In genomic region chr13:114277277-114277676, GRCm38 (mm10) we compare ENCODE assay signal across 27 mouse cellular contexts.
"Had no signal": no experiment of that assay in that cellular context is flagged by ENCODE, and none has a peak within 500 bp of the region (broad histone marks: within the 10 kb centered on the region; RNA-seq: fewer than 3 reads in every experiment).

No protein-coding gene starts in this region.

- H3K27me3 ChIP-seq: embryonic facial prominence, embryonic 12.5 days; embryonic facial prominence, embryonic 13.5 days; embryonic facial prominence, embryonic 15.5 days; forebrain, embryonic 12.5 days; forebrain, embryonic 13.5 days; forebrain, embryonic 15.5 days had no signal

- ATAC-seq: forebrain, embryonic 13.5 days; forebrain, embryonic 14.5 days; forebrain, embryonic 15.5 days; forebrain, embryonic 16.5 days; forebrain, postnatal 0 days had no signal

- DNase-seq: cerebellum, adult 2 months; cerebellum, adult 8-10 months; cerebellum, adult 9-10 months; cerebellum, adult 9-11 months; cerebellum, postnatal 10 days; cerebellum, postnatal 14 days; cerebellum, postnatal 25 days; cerebellum, postnatal 36 days; embryo, embryonic 11 days; forebrain, postnatal 0 days; gastrocnemius, adult 2 months; gastrocnemius, postnatal 10 days; gastrocnemius, postnatal 14 days; gastrocnemius, postnatal 25 days; gastrocnemius, postnatal 36 days; heart, adult 18-20 months had no signal

- H3K4me2 ChIP-seq: embryonic facial prominence, embryonic 12.5 days; embryonic facial prominence, embryonic 13.5 days; embryonic facial prominence, embryonic 15.5 days; forebrain, embryonic 12.5 days; forebrain, embryonic 13.5 days; forebrain, embryonic 15.5 days had no signal

- H3K4me1 ChIP-seq: embryonic facial prominence, embryonic 10.5 days; embryonic facial prominence, embryonic 12.5 days; embryonic facial prominence, embryonic 13.5 days; embryonic facial prominence, embryonic 15.5 days; forebrain, embryonic 10.5 days; forebrain, embryonic 12.5 days; forebrain, embryonic 13.5 days; forebrain, embryonic 15.5 days had no signal

- H3K36me3 ChIP-seq: embryonic facial prominence, embryonic 12.5 days; embryonic facial prominence, embryonic 13.5 days; embryonic facial prominence, embryonic 15.5 days; forebrain, embryonic 15.5 days had no signal

- H3K4me3 ChIP-seq: embryonic facial prominence, embryonic 10.5 days; embryonic facial prominence, embryonic 12.5 days; embryonic facial prominence, embryonic 13.5 days; embryonic facial prominence, embryonic 15.5 days; erythroblast, embryonic 14.5 days; forebrain, embryonic 10.5 days; forebrain, embryonic 12.5 days; forebrain, embryonic 13.5 days; forebrain, embryonic 15.5 days; gastrocnemius, adult 2 months had no signal

- H3K9ac ChIP-seq: embryonic facial prominence, embryonic 12.5 days; embryonic facial prominence, embryonic 13.5 days; embryonic facial prominence, embryonic 15.5 days; forebrain, embryonic 12.5 days; forebrain, embryonic 13.5 days; forebrain, embryonic 15.5 days; forebrain, postnatal 0 days had no signal

- H3K9me3 ChIP-seq: embryonic facial prominence, embryonic 10.5 days; embryonic facial prominence, embryonic 12.5 days; embryonic facial prominence, embryonic 13.5 days; embryonic facial prominence, embryonic 15.5 days; forebrain, embryonic 10.5 days; forebrain, embryonic 12.5 days; forebrain, embryonic 13.5 days; forebrain, embryonic 15.5 days had no signal

- H3K27ac ChIP-seq: embryonic facial prominence, embryonic 10.5 days; embryonic facial prominence, embryonic 12.5 days; embryonic facial prominence, embryonic 13.5 days; embryonic facial prominence, embryonic 15.5 days; forebrain, embryonic 10.5 days; forebrain, embryonic 12.5 days; forebrain, embryonic 13.5 days; forebrain, embryonic 15.5 days; gastrocnemius, adult 2 months had no signal
